8 mouse cellular contexts compared by ENCODE assay signal in the genomic region with DNA sequence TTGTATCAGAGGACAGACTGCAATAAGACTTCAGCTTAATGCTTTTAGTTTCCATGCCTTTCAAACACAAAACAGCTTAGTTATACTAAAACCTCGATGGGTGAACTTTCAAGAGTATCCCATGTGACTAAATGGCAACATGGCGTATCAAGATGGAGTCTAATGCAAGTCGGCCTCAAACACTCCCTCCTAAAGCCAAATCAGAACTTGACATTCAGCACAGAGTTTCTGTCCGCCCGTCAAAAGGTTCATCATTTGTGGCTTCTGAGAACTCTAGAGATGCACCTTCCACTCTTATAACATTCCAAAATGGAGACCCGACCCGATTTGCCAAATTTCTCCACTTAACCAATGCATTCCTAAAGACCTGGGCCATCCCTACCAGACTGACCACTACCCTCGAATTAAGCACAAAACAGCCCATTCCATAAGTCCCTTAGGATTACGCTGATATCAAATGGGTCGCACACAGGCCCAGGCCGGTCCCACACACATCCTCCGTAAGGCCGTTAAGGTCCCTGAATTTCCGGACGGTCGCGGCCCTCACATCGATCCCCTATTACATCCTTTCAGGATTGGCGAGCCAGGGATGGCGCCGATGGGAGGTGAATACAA. TPM values are rescaled to one million over a fixed set of nuclear protein-coding genes. Genes with fewer than 3 reads are reported as not detected.
DNase-seq lines count a peak whose midpoint lies in the region; ATAC-seq lines count a peak whose summit lies in the region.

No protein-coding gene starts in this region.

- peak overlapping the region; percentile 97 for H3K9ac ChIP-seq in limb, embryonic 11.5 days (ENCODE audit: low read length)
- H3K9ac ChIP-seq in stomach, embryonic 14.5 days (replicated peaks; ENCODE audit: low read depth, low read length) = peak overlapping the region; percentile 64

- DNase-seq in embryo, embryonic 10 days (ENCODE audit: low spot score) = peak; percentile 45
- no peak for DNase-seq in embryo, embryonic 11 days
- peak; percentile 32 for DNase-seq in thymus, postnatal 0 days (ENCODE audit: low spot score)
- no peak for DNase-seq in thymus, postnatal 10 days (ENCODE audit: low spot score in 2 of 2)
- no peak for DNase-seq in limb, embryonic 11.5 days (ENCODE audit: low spot score)
- no peak for DNase-seq in urinary bladder, postnatal 14 days (ENCODE audit: low spot score)
- no peak for DNase-seq in adrenal gland, adult 18-20 months (ENCODE audit: low spot score in 2 of 2)

- H3K9me3 ChIP-seq in limb, embryonic 11.5 days (ENCODE audit: control insufficient read depth, low read length) = no peaks in the 10 kb centered on the region
- no peaks in the 10 kb centered on the region for H3K9me3 ChIP-seq in stomach, embryonic 14.5 days (ENCODE audit: control insufficient read depth, low read depth, low read length)

- peaks cover 29% of the 10 kb centered on the region for H3K36me3 ChIP-seq in limb, embryonic 11.5 days (ENCODE audit: control insufficient read depth, insufficient read depth, low read length)
- H3K36me3 ChIP-seq in stomach, embryonic 14.5 days (ENCODE audit: control insufficient read depth, insufficient read depth, low read length) = peaks cover 46% of the 10 kb centered on the region

- ATAC-seq in limb, embryonic 11.5 days (ENCODE audit: insufficient number of reproducible peaks, low FRiP score, low TSS enrichment, low read depth) = no peak
- ATAC-seq in stomach, embryonic 14.5 days (ENCODE audit: insufficient number of reproducible peaks, insufficient read depth, low FRiP score, low read depth) = no peak

- H3K4me2 ChIP-seq in limb, embryonic 11.5 days (ENCODE audit: low read depth, severe bottlenecking) = peak overlapping the region; percentile 81
- H3K4me2 ChIP-seq in stomach, embryonic 14.5 days (replicated peaks; ENCODE audit: low read depth, low read length) = peak overlapping the region; percentile 54

- H3K27ac ChIP-seq in limb, embryonic 11.5 days (replicated peaks; ENCODE audit: low read depth, low read length) = peak overlapping the region; percentile 88
- H3K27ac ChIP-seq in stomach, embryonic 14.5 days (ENCODE audit: low read length) = peak overlapping the region; percentile 82

- H3K4me1 ChIP-seq in limb, embryonic 11.5 days (ENCODE audit: control insufficient read depth, insufficient read depth, low read length) = peaks cover 16% of the 10 kb centered on the region
- peaks cover 17% of the 10 kb centered on the region; the same call in 1 of the 2 replicates for H3K4me1 ChIP-seq in stomach, embryonic 14.5 days (ENCODE audit: control insufficient read depth, insufficient read depth, low read length)

- WGBS in limb, embryonic 11.5 days = under 1% methylated on average over 21 of the region's 21 CpGs
- WGBS in stomach, embryonic 14.5 days = under 1% methylated on average over 21 of the region's 21 CpGs

- H3K4me3 ChIP-seq in limb, embryonic 11.5 days (ENCODE audit: low read depth, low read length) = peak overlapping the region; percentile 87
- H3K4me3 ChIP-seq in stomach, embryonic 14.5 days (ENCODE audit: low read depth, low read length) = peak overlapping the region; percentile 57

- H3K27me3 ChIP-seq in limb, embryonic 11.5 days (ENCODE audit: control insufficient read depth, insufficient read depth, low read length) = no peaks in the 10 kb centered on the region
- no peaks in the 10 kb centered on the region for H3K27me3 ChIP-seq in stomach, embryonic 14.5 days (ENCODE audit: control insufficient read depth, insufficient read depth, low read length)

RNA-seq across cellular contexts. Expression of a gene that starts 8.4 kb away (rescaled TPM):
- polyA plus RNA-seq in thymus, postnatal 0 days (2015; fragmentation: Nextera tagmentation; extraction: Ambion mirVana) = 74.1 and 74.5 TPM in 2 replicates
- polyA plus RNA-seq in limb, embryonic 11.5 days (2014; fragmentation: Nextera tagmentation; extraction: Ambion mirVana) = 3.0 and 4.1 TPM in 2 replicates
- 32.3 and 38.8 TPM in 2 replicates for polyA plus RNA-seq in stomach, embryonic 14.5 days (2014; fragmentation: Nextera tagmentation; extraction: Ambion mirVana)
- total RNA-seq in adrenal gland, adult 18-20 months (2021) = 10 to 100 TPM; 25.7 to 59.9 TPM

RNA-seq across cellular contexts. Expression of a gene that starts 8.9 kb away (rescaled TPM):
- 1,085 and 1,101 TPM in 2 replicates for polyA plus RNA-seq in thymus, postnatal 0 days (2015; fragmentation: Nextera tagmentation; extraction: Ambion mirVana)
- 1,283 and 1,338 TPM in 2 replicates for polyA plus RNA-seq in limb, embryonic 11.5 days (2014; fragmentation: Nextera tagmentation; extraction: Ambion mirVana)
- polyA plus RNA-seq in stomach, embryonic 14.5 days (2014; fragmentation: Nextera tagmentation; extraction: Ambion mirVana) = 1,379 and 1,439 TPM in 2 replicates
- 100 to 1,000 TPM; 584 to 618 TPM for total RNA-seq in adrenal gland, adult 18-20 months (2021)

RNA-seq across cellular contexts. Expression of a gene that starts 50.2 kb away (rescaled TPM):
- 37.3 and 38.2 TPM in 2 replicates for polyA plus RNA-seq in thymus, postnatal 0 days (2015; fragmentation: Nextera tagmentation; extraction: Ambion mirVana)
- polyA plus RNA-seq in limb, embryonic 11.5 days (2014; fragmentation: Nextera tagmentation; extraction: Ambion mirVana) = 35.4 and 35.5 TPM in 2 replicates
- polyA plus RNA-seq in stomach, embryonic 14.5 days (2014; fragmentation: Nextera tagmentation; extraction: Ambion mirVana) = 32.2 and 34.9 TPM in 2 replicates
- total RNA-seq in adrenal gland, adult 18-20 months (2021) = 1 to 10 TPM; 9.3 to 9.4 TPM

Comparison
In these comparisons a context has a peak if more than half of its experiments do, and no peak if none do; other contexts are left out.
1. DNase-seq: peak in embryo, embryonic 10 days (single experiment) and thymus, postnatal 0 days (single experiment); none in embryo, embryonic 11 days (single experiment), thymus, postnatal 10 days (0 of 2), limb, embryonic 11.5 days (single experiment), urinary bladder, postnatal 14 days (single experiment) and adrenal gland, adult 18-20 months (0 of 2).